Mouse (Mus musculus) ES-Bruce4 (cell line): ENCODE data around the gene Gdf7.

Experiments
- CTCF ChIP-seq: IDR thresholded peaks from one replicate; pipeline ENCODE4 v1.8.1; 2011; ENCODE audit warnings: low read depth, low read length
- EP300 ChIP-seq: IDR thresholded peaks from 2 replicates; pipeline ENCODE4 v1.6.1; 2011; ENCODE audit warnings: low read depth, low read length; ENCODE audit not compliant: insufficient read depth

- no peak for TF ChIP-seq CTCF
- no peak for TF ChIP-seq EP300
These were observed 43.8 kb upstream of the Gdf7 start for GRCm38 (mm10) chr12:8345539-8345938.
